In genomic region chr12:20990132-20990531, GRCm38 (mm10) we compare ENCODE assay signal across 8 mouse cellular contexts. TPM values are rescaled to one million over a fixed set of nuclear protein-coding genes. Genes with fewer than 3 reads are reported as not detected.
DNase-seq lines count a peak whose midpoint lies in the region; ATAC-seq lines count a peak whose summit lies in the region.
"Not testable (repeated sequence)": the region's sequence is repeated elsewhere in the genome, so short reads cannot be mapped to it uniquely, and the experiment has no call there.

Gene Asap2, plus strand, starts transcription at chr12:20990459.

- H3K36me3 ChIP-seq in liver, embryonic 11.5 days (ENCODE audit: control insufficient read depth, insufficient read depth, low read length); splenic B cell, adult 2 months (ENCODE audit: control insufficient read depth, insufficient read depth, low read length, poor library complexity, severe bottlenecking): not testable (repeated sequence)

- H3K27me3 ChIP-seq in liver, embryonic 11.5 days (replicated peaks; ENCODE audit: control insufficient read depth, insufficient read depth, low read length); splenic B cell, adult 2 months (ENCODE audit: control insufficient read depth, insufficient read depth, low read length, poor library complexity, severe bottlenecking): not testable (repeated sequence)

- DNase-seq in CD4-positive helper T cell, adult 2 months (ENCODE audit: low read depth, low spot score): peak; percentile 0
- DNase-seq in cerebellum, adult 9-11 months: peak; percentile 52
- peak; percentile 19 to 34 for DNase-seq in frontal cortex, postnatal 25 days (ENCODE audit: low spot score in 2 of 2)
- peak; percentile 64 for DNase-seq in heart, postnatal 4 days
- DNase-seq in layer of hippocampus, adult 11-12 months (ENCODE audit: low spot score): peak; percentile 56
- not testable (repeated sequence) for DNase-seq in liver, embryonic 11.5 days (ENCODE audit: low spot score)
- DNase-seq in natural killer cell, adult 2 months (ENCODE audit: low spot score in 2 of 2): peak; percentile 27 to 45
- DNase-seq in splenic B cell, adult 2 months (ENCODE audit: low read depth, low spot score): peak; percentile 5

- H3K27ac ChIP-seq in liver, embryonic 11.5 days (ENCODE audit: low read depth, low read length): not testable (repeated sequence)

- not testable (repeated sequence) for H3K9ac ChIP-seq in liver, embryonic 11.5 days (ENCODE audit: low read depth, low read length)

- H3K4me2 ChIP-seq in liver, embryonic 11.5 days: peak within 1 kb of the TSS; percentile 54

- not testable (repeated sequence) for H3K4me1 ChIP-seq in liver, embryonic 11.5 days (replicated peaks; ENCODE audit: control insufficient read depth, insufficient read depth, low read length)

- peak within 1 kb of the TSS; percentile 48 for H3K4me3 ChIP-seq in liver, embryonic 11.5 days (ENCODE audit: low read depth, low read length)

- not testable (repeated sequence) for ATAC-seq in liver, embryonic 11.5 days (replicated peaks; ENCODE audit: low FRiP score)

- under 1% methylated on average over 18 of the region's 38 CpGs for WGBS in liver, embryonic 11.5 days

- not testable (repeated sequence) for H3K9me3 ChIP-seq in liver, embryonic 11.5 days (ENCODE audit: control insufficient read depth, low read length)

RNA-seq across cellular contexts. Expression of gene Asap2, which starts in this region (rescaled TPM):
- 10 to 100 TPM; 21.7 to 22.7 TPM for total RNA-seq in heart, postnatal 4 days (2021)
- polyA plus RNA-seq in liver, embryonic 11.5 days (2014; fragmentation: Nextera tagmentation; extraction: Ambion mirVana): 5.7 and 5.9 TPM in 2 replicates
